Mouse (Mus musculus): ENCODE measurements around the gene Smad1. TPM values are rescaled to one million over a fixed set of nuclear protein-coding genes. Genes with fewer than 3 reads are reported as not detected.

The Smad1 gene
- polyA plus RNA-seq, 1 experiment from 2014 or later = 50.4 TPM

GRCm38 (mm10) chr8:79360774-79361527 lies 38.4 kb downstream of the Smad1 start:
- no peak overlapping the region for H3K9ac ChIP-seq (ENCODE audit: low read length)
- H3K4me1 ChIP-seq (ENCODE audit: control insufficient read depth, insufficient read depth, low read length) = peaks cover 15% of the 10 kb centered on the region
- H3K4me2 ChIP-seq (ENCODE audit: low read depth, severe bottlenecking) = no peak overlapping the region
- H3K9me3 ChIP-seq (ENCODE audit: control insufficient read depth, low read length) = no peaks in the 10 kb centered on the region; the same call in 1 of the 2 replicates
- 77% methylated on average over 6 of the region's 6 CpGs for WGBS
- H3K27ac ChIP-seq (replicated peaks; ENCODE audit: low read depth, low read length) = no peak overlapping the region
- H3K27me3 ChIP-seq (ENCODE audit: control insufficient read depth, insufficient read depth, low read length) = no peaks in the 10 kb centered on the region
- no peak for DNase-seq (ENCODE audit: low spot score)
- peaks cover 2% of the 10 kb centered on the region for H3K36me3 ChIP-seq (ENCODE audit: control insufficient read depth, insufficient read depth, low read length)
- ATAC-seq (ENCODE audit: insufficient number of reproducible peaks, low FRiP score, low TSS enrichment, low read depth) = no peak
- no peak overlapping the region for H3K4me3 ChIP-seq (ENCODE audit: low read depth, low read length)

GRCm38 (mm10) chr8:79360302-79360701 lies 39.0 kb downstream of the Smad1 start:
- peaks cover 19% of the 10 kb centered on the region for H3K4me1 ChIP-seq (ENCODE audit: control insufficient read depth, insufficient read depth, low read length)
- H3K27ac ChIP-seq (replicated peaks; ENCODE audit: low read depth, low read length) = no peak overlapping the region
- no peaks in the 10 kb centered on the region for H3K27me3 ChIP-seq (ENCODE audit: control insufficient read depth, insufficient read depth, low read length)
- peaks cover 4% of the 10 kb centered on the region for H3K36me3 ChIP-seq (ENCODE audit: control insufficient read depth, insufficient read depth, low read length)
- H3K4me2 ChIP-seq (ENCODE audit: low read depth, severe bottlenecking) = no peak overlapping the region
- no peak overlapping the region for H3K9ac ChIP-seq (ENCODE audit: low read length)
- ATAC-seq (ENCODE audit: insufficient number of reproducible peaks, low FRiP score, low TSS enrichment, low read depth) (no peak), DNase-seq (ENCODE audit: low spot score) (no peak)
- 82% methylated on average over 9 of the region's 9 CpGs for WGBS
- no peaks in the 10 kb centered on the region; the same call in 1 of the 2 replicates for H3K9me3 ChIP-seq (ENCODE audit: control insufficient read depth, low read length)
- no peak overlapping the region for H3K4me3 ChIP-seq (ENCODE audit: low read depth, low read length)

- DNase-seq (ENCODE audit: low spot score) (no peak), ATAC-seq (ENCODE audit: insufficient number of reproducible peaks, low FRiP score, low TSS enrichment, low read depth) (no peak)
- no peaks in the 10 kb centered on the region for H3K27me3 ChIP-seq (ENCODE audit: control insufficient read depth, insufficient read depth, low read length)
- peaks cover 7% of the 10 kb centered on the region; the same call in 1 of the 2 replicates for H3K36me3 ChIP-seq (ENCODE audit: control insufficient read depth, insufficient read depth, low read length)
- WGBS = 52% methylated on average over 16 of the region's 16 CpGs
- no peak overlapping the region for H3K4me2 ChIP-seq (ENCODE audit: low read depth, severe bottlenecking)
- H3K9ac ChIP-seq (ENCODE audit: low read length) = no peak overlapping the region
- no peaks in the 10 kb centered on the region; the same call in 1 of the 2 replicates for H3K9me3 ChIP-seq (ENCODE audit: control insufficient read depth, low read length)
- no peak overlapping the region for H3K4me3 ChIP-seq (ENCODE audit: low read depth, low read length)
- 0 out of 2 replicates have a peak, but pooled peaks cover 10% of the 10 kb centered on the region for H3K4me1 ChIP-seq (ENCODE audit: control insufficient read depth, insufficient read depth, low read length)
- no peak overlapping the region for H3K27ac ChIP-seq (replicated peaks; ENCODE audit: low read depth, low read length)
Measured at GRCm38 (mm10) chr8:79355721-79356434, 43.4 kb downstream of the Smad1 start.

- 0 out of 2 replicates have a peak, but pooled peaks cover 10% of the 10 kb centered on the region for H3K4me1 ChIP-seq (ENCODE audit: control insufficient read depth, insufficient read depth, low read length)
- no peak overlapping the region for H3K9ac ChIP-seq (ENCODE audit: low read length)
- no peak for DNase-seq (ENCODE audit: low spot score)
- H3K4me3 ChIP-seq (ENCODE audit: low read depth, low read length) = no peak overlapping the region
- WGBS = 68% methylated on average over 7 of the region's 7 CpGs
- H3K36me3 ChIP-seq (ENCODE audit: control insufficient read depth, insufficient read depth, low read length) = peaks cover 10% of the 10 kb centered on the region; the same call in 1 of the 2 replicates
- H3K4me2 ChIP-seq (ENCODE audit: low read depth, severe bottlenecking) = no peak overlapping the region
- no peak for ATAC-seq (ENCODE audit: insufficient number of reproducible peaks, low FRiP score, low TSS enrichment, low read depth)
- H3K27ac ChIP-seq (replicated peaks; ENCODE audit: low read depth, low read length) = no peak overlapping the region
- H3K27me3 ChIP-seq (ENCODE audit: control insufficient read depth, insufficient read depth, low read length) = no peaks in the 10 kb centered on the region
- no peaks in the 10 kb centered on the region; the same call in 1 of the 2 replicates for H3K9me3 ChIP-seq (ENCODE audit: control insufficient read depth, low read length)
Measured at GRCm38 (mm10) chr8:79354009-79354408, 45.3 kb downstream of the Smad1 start.

DNA sequence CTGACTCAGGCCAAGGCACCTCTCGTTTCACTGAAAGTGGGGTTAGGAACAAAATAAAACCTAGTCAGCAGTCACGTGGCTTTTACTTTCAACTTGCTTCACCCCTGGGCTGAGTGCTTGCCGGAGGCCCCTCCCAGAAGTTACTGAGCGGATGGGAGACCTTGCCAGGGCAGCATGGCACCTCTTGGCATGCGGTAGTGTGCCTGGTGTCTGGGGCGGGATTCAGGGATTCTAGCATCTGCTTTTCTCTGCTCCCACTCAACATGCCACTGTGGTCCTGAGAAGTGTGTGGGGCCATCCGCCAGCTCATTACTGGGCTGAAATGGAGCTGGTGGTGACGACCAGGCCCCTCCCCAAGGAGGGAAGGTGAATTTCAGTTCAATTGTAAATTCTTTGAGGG lies 47.4 kb downstream of the Smad1 start:
- Histone ChIP-seq H3K9ac (ENCODE audit: low read length) (no peak overlapping the region), H3K4me2 (ENCODE audit: low read depth, severe bottlenecking) (no peak overlapping the region), H3K36me3 (ENCODE audit: control insufficient read depth, insufficient read depth, low read length) (peaks cover 10% of the 10 kb centered on the region; the same call in 1 of the 2 replicates), H3K4me1 (ENCODE audit: control insufficient read depth, insufficient read depth, low read length) (0 out of 2 replicates have a peak, but pooled peaks cover 10% of the 10 kb centered on the region), H3K27ac (replicated peaks; ENCODE audit: low read depth, low read length) (no peak overlapping the region), H3K9me3 (ENCODE audit: control insufficient read depth, low read length) (no peaks in the 10 kb centered on the region; the same call in 1 of the 2 replicates), H3K4me3 (ENCODE audit: low read depth, low read length) (no peak overlapping the region), H3K27me3 (ENCODE audit: control insufficient read depth, insufficient read depth, low read length) (no peaks in the 10 kb centered on the region)
- DNase-seq (ENCODE audit: low spot score) (no peak), ATAC-seq (ENCODE audit: insufficient number of reproducible peaks, low FRiP score, low TSS enrichment, low read depth) (no peak)
- 85% methylated on average over 8 of the region's 8 CpGs for WGBS

- ATAC-seq (ENCODE audit: insufficient number of reproducible peaks, low FRiP score, low TSS enrichment, low read depth) (no peak), DNase-seq (ENCODE audit: low spot score) (no peak)
- H3K27me3 ChIP-seq (ENCODE audit: control insufficient read depth, insufficient read depth, low read length) = no peaks in the 10 kb centered on the region
- H3K27ac ChIP-seq (replicated peaks; ENCODE audit: low read depth, low read length) = no peak overlapping the region
- H3K4me1 ChIP-seq (ENCODE audit: control insufficient read depth, insufficient read depth, low read length) = 0 out of 2 replicates have a peak, but pooled peaks cover 6% of the 10 kb centered on the region
- H3K36me3 ChIP-seq (ENCODE audit: control insufficient read depth, insufficient read depth, low read length) = peaks cover 10% of the 10 kb centered on the region
- H3K9me3 ChIP-seq (ENCODE audit: control insufficient read depth, low read length) = no peaks in the 10 kb centered on the region
- WGBS = 86% methylated on average over 3 of the region's 3 CpGs
- H3K4me3 ChIP-seq (ENCODE audit: low read depth, low read length) = no peak overlapping the region
- H3K9ac ChIP-seq (ENCODE audit: low read length) = no peak overlapping the region
- no peak overlapping the region for H3K4me2 ChIP-seq (ENCODE audit: low read depth, severe bottlenecking)
Measured at GRCm38 (mm10) chr8:79350805-79351204, 48.5 kb downstream of the Smad1 start.

GRCm38 (mm10) chr8:79350094-79350593 lies 49.2 kb downstream of the Smad1 start:
- DNase-seq (ENCODE audit: low spot score) (no peak), ATAC-seq (ENCODE audit: insufficient number of reproducible peaks, low FRiP score, low TSS enrichment, low read depth) (no peak)
- Histone ChIP-seq H3K36me3 (ENCODE audit: control insufficient read depth, insufficient read depth, low read length) (peaks cover 9% of the 10 kb centered on the region), H3K4me3 (ENCODE audit: low read depth, low read length) (no peak overlapping the region), H3K4me2 (ENCODE audit: low read depth, severe bottlenecking) (no peak overlapping the region), H3K9ac (ENCODE audit: low read length) (no peak overlapping the region), H3K27me3 (ENCODE audit: control insufficient read depth, insufficient read depth, low read length) (no peaks in the 10 kb centered on the region), H3K27ac (replicated peaks; ENCODE audit: low read depth, low read length) (no peak overlapping the region), H3K9me3 (ENCODE audit: control insufficient read depth, low read length) (no peaks in the 10 kb centered on the region), H3K4me1 (ENCODE audit: control insufficient read depth, insufficient read depth, low read length) (0 out of 2 replicates have a peak, but pooled peaks cover 2% of the 10 kb centered on the region)
- WGBS = 81% methylated on average over 6 of the region's 6 CpGs

DNA sequence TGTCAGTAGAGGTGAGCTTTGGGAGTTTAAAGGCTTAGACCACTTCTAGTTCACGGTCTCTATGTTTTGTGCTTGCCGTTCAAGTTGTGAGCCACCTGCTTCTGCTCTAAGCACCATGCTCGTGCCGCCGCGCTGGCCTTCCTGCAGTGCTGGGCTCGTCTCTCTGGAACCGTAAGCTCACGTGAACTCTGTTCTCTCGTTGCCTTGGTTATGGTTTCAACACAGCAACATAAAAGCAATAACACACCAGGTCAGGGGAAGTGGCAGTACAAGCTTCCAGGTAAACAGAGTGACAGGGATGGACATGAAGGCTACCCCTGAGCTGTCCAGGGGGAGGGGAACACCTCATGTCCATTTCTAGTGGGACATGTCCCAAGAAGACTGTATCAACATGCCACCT lies 52.9 kb downstream of the Smad1 start:
- Histone ChIP-seq H3K4me2 (ENCODE audit: low read depth, severe bottlenecking) (no peak overlapping the region), H3K27ac (replicated peaks; ENCODE audit: low read depth, low read length) (no peak overlapping the region), H3K27me3 (ENCODE audit: control insufficient read depth, insufficient read depth, low read length) (no peaks in the 10 kb centered on the region), H3K4me3 (ENCODE audit: low read depth, low read length) (no peak overlapping the region), H3K9ac (ENCODE audit: low read length) (no peak overlapping the region), H3K9me3 (ENCODE audit: control insufficient read depth, low read length) (no peaks in the 10 kb centered on the region), H3K4me1 (ENCODE audit: control insufficient read depth, insufficient read depth, low read length) (no peaks in the 10 kb centered on the region), H3K36me3 (ENCODE audit: control insufficient read depth, insufficient read depth, low read length) (peaks cover 6% of the 10 kb centered on the region)
- DNase-seq (ENCODE audit: low spot score) = no peak
- 91% methylated on average over 10 of the region's 10 CpGs for WGBS
- ATAC-seq (ENCODE audit: insufficient number of reproducible peaks, low FRiP score, low TSS enrichment, low read depth) = no peak
